Mouse (Mus musculus) heart, adult 8-10 months (tissue): Measurements from ENCODE around the gene B3gnt2. TPM values are rescaled to one million over a fixed set of nuclear protein-coding genes. Genes with fewer than 3 reads are reported as not detected.
"Not testable (repeated sequence)": the region's sequence is repeated elsewhere in the genome, so short reads cannot be mapped to it uniquely, and the experiment has no call there.

ENCODE experiments used
- DNase-seq: peaks from one replicate; pipeline ENCODE4 v3.0.0; 2022; ENCODE audit warnings: low spot score
- total RNA-seq, 4 experiments: library from RNA; stranded (reverse); gene quantifications; 2 replicates each; pipeline ENCODE4 v1.2.4; 2022

The B3gnt2 gene
- total RNA-seq, 4 experiments from 2014 or later: 3.0 to 9.4 (median 6.9) TPM

DNA sequence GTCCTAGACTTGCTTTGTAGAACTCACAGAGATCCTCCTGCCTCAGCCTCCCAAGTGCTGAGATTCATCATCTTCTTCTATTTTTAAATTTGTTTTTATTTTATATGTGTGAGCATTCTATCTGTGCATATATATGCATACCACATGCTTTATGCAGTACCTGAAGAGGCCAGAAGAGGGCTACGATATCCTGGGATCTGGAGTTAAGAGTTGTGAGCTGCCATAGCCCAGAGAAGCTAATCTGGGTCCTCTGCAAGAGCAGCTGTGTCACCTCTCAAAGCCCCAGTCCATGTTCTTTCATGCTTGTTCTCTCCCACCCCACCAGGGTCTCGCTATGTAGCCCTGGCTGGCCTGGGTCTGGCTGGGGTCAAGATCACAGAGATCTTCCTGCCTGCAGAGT, 83.2 kb downstream of the B3gnt2 start:
- DNase-seq: no peak

DNA sequence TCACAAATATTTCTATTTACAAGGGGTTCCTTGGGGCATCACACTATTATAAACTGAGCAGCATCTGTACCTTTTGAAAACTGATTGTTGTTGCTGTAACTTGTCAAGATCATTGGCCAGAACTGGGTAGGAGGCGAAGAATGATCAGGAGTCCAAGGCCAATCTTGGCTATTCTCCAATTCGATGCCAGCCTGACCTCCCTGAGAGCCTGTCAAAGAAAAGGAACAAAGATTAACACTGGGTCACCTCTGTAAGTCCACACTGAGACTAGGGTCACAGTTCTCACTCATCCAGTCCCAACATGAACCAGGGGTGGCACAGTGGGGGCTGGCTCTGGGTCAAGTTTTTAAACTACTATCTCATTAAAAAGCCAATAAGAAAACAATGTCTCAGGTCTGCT, 85.9 kb downstream of the B3gnt2 start:
- no peak for DNase-seq

DNA sequence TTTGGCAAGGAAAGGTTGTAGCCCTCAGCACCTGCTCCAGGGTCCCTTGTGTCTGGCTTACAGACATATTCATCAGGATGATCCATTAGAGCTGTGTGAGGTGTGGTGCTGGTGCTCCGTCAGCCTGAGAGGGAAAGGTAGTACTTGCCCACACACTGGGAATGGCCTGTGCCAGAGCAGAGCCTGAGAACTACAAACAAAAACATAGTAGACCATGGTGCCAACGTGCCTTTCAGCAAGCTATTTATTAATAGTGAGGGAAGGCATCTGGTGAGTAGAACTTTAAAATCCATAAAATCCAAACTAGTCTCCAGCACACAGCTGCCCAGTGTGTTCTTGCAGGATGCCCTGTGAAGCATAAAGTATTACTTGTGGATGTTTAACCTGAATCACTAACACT, 94.5 kb downstream of the B3gnt2 start:
- no peak for DNase-seq

DNA sequence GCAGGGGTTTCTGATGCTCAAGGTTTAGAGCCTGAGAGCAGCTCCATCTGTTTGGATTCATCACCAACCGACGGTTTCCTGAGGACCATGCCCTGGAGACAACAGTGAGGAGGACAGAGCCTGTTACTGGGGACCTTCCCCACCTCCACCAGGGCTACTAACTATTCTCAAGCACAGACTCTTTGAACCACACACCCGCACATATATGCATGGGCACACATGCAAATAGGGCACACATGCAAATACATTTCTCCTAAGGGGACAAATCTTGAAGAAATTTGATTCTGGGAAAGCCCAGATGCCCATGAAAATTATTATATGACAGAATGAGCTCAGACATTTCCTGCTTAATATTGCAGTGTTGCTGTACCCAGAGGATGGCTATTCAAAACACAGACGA, 95.3 kb downstream of the B3gnt2 start:
- DNase-seq: no peak

DNA sequence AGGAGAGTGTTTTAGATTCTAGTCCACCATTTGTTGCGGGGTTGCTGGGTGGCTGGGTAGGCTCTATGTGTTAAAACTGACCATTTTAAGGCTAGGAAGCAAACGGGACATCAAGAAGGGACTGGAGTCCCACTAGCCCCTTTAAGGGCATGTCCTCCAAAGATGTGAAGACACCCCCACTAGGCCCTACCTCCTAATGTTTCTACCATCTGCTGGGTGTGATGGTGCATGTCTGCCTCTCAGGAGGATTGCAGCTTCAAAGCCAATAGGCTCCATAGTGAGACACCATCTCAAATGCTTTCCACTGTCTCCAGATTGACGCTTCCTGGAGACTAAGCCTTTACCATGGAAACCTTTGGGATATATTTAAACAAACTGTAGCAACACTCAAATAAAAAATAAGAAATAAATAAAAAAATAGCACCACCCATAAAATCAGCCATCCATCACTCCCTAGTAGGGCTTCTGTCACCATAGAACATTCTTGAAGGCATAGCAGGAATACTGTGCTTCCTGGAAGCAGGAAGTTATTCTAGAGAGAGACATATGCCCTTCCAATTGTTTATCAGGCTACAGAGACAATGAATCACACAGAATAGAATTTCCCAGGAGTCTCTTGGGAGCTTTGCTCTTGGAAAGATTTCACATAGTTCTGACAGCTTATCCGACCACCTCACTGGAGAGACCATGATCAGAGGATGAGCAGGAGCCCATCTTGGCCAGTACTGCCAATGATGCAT, 97.0 kb downstream of the B3gnt2 start:
- peak; percentile 25 for DNase-seq

DNA sequence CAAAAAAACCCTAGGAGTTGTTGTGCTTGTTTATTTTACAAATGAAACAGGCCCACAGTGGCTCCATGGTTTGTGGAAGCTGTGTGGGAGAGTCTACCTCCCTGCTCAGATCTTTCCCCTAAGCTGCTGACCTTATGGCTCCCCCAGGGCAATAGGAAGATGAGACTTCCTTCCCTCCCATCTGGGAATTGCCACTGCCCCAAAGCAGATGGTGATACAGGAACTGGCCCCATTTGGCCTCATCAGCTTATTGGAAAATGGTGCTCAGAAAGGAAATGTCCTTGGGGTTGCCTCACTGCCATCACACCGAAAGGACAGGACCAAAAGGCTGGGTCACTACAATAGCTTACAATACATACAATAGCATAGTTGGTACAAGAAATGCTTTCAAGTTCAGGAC, 97.7 kb downstream of the B3gnt2 start:
- DNase-seq: peak; percentile 21

DNA sequence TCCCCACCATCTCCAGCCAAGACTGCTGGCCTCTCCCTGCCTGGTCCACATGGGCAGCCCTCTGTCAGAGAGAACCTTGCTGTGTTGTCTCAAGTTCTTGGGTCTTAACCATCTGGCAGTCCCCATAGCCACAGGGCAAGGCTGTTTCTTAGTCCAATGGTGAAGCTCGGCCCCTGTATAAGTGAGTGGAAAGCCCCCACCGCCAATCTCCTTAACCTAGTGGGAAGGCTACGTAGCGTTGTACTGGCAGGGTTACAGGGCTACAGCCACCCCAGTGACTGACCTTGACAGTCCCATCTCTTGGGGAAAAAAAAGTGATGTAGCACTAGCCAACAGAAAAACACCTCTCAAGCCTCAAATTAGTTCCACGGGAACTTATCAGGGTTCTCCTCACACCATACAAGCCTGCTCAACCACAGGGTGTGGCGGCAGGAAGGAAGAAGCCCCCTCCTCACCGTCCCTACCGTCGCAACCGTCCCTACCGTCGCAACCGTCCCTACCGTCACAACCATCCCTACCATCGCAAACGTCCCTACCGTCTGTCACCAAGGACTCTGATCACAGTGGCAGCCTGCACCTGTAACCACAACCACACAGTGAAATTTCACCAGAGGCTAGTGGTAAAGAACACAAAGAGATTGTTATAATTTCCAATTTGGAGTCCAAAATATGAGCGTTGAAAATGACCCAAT, 98.4 kb downstream of the B3gnt2 start:
- no peak for DNase-seq

DNA sequence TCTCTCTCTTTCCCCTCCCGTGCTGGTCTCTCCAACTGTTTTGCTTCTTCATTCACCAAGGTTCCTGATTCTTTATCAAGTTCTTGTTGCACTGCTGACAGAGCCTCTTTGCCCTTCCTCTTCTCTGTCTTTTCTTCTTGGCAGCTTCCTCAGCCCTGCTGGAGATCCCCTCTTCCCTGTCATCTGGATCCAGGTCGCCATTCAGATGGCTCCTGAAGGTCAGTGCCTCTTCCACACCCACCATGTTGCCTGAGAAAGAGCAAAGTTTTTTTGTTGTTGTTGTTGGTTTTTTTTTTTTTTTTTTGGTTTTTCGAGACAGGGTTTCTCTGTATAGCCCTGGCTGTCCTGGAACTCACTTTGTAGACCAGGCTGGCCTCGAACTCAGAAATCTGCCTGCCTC, 101.0 kb downstream of the B3gnt2 start:
- DNase-seq: no peak

DNA sequence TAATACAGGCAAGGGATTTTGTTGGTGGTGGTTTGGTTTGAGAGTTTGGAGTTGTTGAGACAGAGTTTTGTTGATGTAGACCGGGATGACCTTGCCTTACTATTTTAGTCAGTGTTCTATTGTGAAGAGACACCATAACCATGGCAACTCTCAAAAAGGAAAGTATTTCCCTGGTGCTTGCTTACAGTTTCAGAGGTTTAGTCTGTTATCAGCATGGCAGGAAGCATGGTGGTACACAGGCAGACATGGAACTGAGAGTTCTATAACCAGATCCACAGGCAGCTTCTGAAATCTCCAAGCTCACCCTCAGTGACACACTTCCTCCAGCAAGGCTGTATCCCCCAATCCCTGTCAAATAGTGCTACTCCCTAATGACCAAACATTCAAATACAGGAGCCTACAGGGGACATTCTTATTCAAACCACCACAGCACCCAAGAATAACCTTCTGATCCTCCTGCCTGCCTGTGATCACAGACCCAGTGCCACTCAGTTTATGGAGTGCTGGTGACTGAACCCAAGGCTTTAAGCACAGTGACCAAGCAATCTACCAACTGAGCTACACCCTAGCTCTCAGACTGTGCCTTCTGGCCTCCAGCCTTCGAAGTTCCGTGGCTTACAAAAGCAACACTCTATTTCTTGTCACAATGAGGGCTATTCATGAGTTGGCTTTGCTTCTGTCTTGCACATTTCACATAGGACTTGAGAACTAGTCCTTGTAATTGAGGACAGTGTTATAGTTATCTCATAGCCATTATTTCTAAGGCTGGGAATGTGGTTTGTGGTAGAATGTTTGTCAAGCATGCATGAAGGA, 104.4 kb downstream of the B3gnt2 start:
- DNase-seq: no peak

DNA sequence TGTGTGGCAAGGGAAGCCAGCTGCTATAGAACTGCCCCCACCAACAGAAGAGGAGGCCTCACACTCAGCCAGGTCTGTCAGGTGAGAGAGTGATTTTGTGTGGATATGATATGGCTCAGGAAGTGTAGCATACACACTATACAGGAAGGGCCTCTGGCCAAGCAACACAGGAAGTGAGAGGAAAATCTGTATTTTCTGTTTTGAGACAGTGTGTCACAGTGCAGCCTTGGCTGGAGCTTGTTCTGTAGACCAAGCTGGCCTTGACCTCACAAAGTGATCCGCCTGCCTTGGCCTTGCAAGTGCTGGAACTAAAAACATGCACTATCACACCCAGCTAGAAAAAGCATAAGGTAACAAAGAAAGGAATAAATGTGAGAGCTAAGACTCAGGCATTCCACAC, 105.6 kb downstream of the B3gnt2 start:
- no peak for DNase-seq

DNA sequence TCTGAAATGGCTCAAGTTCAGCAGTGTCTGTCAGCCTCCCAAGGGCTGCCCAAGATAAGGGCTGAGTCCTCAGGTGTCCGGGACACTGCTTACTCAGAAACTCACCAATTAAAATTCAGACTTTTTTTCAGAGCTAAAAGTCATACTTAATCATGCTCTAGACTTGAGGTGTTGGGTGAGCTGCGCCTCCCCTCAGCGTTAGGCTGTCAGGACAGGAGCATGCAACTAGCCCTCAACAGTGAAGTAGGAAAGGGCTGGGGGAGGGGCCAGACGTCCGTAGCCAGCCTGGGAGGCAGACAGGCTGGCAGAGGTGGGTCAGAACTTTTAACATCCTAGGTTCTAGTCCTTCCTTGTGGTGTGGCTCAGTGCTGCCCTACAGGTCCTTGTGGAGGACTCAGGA, 108.2 kb downstream of the B3gnt2 start:
- DNase-seq: no peak

DNA sequence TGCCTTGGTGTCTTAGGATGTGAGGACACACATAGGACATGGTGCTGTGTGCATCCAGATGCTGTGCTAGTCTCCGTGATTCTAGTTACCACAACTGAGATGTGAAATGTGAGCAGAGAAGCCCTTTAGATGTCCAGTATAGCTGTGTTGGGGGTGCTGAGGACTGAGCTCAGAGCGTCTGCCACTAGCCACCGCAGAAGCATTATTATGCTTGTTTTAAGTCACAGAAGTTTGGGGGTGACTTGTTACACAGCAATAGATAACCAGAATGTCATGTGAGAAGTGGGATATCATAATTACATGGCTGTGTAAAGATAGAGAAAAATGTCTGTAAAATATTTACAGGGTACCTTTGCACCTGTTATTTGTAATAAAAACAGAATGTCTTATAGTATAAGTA, 109.2 kb downstream of the B3gnt2 start:
- no peak for DNase-seq

DNA sequence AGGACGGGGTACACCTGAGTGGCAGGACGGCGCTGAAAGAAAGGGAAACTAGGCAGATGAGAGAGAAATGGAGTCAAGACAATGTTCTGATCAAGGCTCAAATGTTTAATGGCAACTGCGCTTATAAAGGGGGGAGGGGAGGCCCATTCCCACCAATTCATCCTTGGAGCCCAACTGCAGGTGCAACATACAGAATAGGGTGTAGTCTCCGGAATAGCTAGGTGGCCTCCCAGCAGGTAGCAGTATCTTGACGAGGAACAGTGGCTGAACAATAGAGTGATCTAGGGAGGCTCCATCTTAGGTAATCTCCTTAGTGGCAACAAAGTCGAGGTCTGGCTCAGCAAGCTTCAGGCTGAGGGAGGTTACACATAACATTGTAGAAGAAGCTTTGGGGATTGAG, 113.4 kb downstream of the B3gnt2 start:
- DNase-seq: no peak

DNA sequence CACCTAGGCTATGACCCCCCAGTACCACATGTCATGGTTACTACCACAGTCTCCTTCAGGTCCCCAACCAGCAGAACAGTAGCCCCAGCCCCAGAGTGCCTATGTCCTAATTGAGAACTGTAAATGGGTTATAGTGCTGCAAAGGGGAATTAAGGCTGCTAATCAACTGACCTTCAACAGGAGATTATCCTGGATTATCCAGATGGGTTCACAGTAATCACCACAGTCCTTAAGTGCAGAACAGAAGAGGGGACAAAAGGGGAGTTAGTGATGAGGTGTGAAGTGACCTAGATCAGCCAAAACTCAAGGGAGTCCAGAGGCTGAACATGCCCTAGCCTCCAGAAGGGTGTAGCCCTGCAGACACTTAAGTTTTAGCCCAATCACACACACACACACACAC, 115.4 kb downstream of the B3gnt2 start:
- DNase-seq: no peak

DNA sequence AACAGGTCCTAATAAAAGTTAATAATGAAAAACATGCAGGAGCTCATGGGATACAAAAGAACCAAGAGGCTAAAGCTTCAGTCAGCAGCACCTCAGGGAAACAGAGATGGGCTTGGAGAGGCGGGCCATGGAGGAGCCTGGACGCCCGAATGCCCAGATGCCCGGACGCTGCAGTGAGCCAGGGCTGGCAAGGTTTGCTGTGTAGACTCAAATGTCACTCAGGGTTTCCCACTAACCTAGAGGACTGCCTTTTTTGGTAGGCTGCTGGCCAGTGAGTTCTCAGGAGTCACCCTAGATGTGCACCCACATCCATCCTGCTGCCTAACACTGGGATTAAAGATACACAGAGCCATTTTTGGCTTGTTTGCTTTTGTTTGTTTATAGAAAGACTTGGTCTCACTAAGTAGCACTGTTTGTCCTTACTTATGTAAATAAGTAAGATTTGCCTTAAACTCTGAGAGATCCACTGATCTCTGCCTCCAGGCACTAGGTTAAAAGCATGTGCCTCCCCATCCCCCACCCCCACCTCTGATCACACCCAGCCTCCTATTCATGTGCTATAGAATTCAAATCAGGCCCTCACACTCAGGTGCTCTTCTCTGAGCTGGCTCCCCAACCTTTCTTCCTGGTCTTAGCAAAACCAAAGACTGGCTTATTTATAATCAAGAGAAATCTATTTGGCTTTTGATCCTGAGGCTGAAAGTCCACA, 117.0 kb downstream of the B3gnt2 start:
- DNase-seq: no peak

DNA sequence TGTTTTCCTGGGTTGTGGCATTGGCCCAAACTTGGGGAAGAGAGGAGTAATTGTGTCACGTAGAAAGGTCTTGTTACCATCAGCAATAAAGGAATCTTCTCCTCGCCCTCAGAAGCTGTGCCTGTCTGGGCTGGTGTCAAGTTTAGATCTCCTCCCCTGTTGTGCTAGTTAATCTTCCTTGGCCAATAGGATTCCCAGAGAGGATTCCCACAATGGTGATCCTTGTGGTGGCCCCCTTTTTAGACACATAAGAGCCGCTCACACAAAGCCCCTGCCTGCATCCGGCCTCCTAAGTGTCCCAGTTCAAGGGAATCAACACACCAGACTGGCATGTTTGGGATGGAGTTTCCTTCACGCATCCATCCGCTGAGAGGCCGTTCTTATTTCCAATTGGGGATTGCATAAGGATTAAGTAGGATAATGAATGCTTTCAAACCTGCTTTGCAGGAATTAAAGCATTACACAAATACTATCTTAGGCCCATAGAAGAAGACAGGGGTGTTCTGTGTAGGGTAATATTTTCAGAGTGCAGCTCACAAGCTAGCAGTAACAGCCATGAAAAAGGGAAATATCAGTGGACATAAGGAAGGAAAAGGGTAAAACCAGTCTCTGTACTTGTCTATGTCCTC, 118.6 kb downstream of the B3gnt2 start:
- no peak for DNase-seq

DNA sequence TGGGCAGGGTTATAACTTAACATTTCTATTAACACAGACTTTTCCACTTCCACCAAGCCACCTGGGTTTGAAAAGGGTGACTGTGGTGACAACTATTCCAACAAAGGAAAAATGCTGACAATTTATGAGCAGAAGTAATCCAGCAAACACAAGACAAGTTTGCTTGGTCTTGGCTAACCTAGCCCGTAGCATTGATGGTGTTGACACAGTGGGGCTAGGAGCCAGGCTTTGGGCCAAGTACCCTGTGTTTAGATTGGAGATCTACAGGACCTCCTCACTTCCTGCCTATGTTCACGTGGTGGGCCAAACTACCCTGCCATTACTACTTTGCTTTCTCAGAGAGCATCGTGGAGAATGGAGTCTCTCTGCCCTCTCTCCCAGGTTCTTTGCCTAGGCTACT, 119.3 kb downstream of the B3gnt2 start:
- no peak for DNase-seq

DNA sequence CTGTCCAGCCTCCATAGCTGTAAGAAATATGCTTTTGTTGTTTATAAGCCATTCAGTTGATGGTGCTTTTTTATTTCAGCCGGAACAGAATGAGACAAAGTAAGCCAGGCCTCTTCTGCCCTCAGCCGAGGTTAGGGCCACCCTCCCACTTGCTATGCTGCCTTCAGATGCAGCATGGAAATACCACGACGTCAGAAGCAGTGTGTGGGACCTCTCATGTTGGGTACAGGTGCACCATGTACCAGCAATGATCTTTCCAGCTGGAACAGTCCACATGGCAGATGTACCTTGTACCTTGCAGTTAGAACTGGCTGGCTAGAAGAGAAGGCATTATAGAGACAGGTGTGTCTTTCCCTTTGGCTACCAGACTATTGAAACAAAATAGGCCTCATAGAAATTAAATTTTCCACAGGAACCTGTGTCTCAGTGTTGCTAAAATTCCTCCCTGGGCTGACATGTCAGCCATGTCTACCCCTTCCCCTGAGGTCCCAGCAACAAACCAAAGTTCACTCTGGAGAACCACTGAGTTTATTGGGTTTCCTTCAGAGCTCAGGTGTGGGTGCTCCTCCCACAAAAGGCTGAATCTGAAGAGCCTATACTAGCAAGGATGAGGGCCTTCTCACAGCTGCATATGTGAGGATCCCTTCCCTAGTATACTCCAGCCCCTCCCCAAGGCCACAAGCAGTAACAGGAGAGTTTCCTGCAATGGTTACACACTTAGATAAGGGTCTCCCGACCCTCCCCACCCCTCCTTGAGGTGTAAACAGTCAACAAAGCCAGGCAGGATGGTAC, 121.1 kb downstream of the B3gnt2 start:
- no peak for DNase-seq

DNA sequence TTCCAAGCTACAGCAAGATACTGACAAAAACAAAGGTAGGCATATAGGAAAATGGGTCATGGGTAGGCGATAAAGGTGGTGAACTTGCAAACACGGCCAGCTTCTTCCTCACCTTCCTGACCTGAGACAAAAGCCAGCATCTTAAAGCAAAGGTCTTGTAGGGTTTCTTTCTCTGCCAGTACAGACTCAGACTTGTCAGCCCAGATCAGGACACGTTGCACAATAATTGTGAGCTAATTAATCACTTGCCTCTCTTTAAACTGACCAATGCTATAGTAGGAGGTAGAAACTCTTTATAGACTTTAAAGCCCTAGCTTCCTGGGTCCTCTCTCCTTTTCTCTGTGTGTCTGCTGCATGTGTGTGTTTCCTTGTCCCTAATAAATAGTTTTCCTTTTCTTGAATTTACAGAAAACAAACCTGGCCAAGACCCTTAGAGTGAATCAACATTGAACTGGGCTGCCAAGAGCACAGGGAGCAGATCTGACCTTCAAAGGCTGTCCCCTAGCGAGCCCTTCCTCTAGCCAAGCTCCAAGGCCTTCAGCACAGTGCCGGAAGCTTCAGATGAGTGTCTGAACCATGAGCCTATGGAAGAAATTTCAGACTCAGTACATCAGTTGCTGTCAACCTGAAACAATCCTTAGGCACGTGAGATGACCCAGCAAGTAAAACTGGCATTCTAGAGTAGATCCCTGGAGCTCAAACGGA, 124.1 kb downstream of the B3gnt2 start:
- DNase-seq: no peak

DNA sequence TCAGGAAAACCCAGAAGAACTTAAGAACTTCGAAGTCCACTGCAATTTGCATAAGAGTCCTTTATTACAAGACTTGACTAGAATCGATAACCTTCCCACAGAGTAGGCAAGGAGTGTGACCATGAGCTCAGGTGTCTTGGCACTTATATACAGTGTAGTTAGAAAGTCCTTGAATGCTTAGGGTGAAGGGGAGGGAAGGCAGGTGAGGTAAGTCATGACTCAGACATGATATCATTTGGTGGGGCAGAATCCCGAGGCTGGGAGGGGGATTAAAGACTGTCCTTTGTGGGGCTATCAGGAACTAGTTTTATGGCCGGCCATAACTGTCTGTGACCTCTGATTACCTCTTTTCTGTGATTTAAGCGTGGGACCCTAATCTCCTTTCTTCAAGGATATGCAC, 125.6 kb downstream of the B3gnt2 start:
- not testable (repeated sequence) for DNase-seq
